Mouse (Mus musculus) limb, embryonic 13.5 days (tissue): ENCODE measurements around the gene 2310007B03Rik. TPM values are rescaled to one million over a fixed set of nuclear protein-coding genes. Genes with fewer than 3 reads are reported as not detected.

Source experiments
- ATAC-seq: fragments of 200-750 bp; cut with Nextera tagmentation; 2 replicates; pipeline ENCODE4 v1.8.0; 2017; ENCODE audit warnings: low read depth, moderate number of reproducible peaks, moderate TSS enrichment; ENCODE audit not compliant: low FRiP score
- H3K27ac ChIP-seq: fragments of 300-500 bp; sonication (generic); 2 replicates; pipeline ENCODE4 v1.5.1; 2015; ENCODE audit warnings: inconsistent platforms, mild to moderate bottlenecking, moderate library complexity
- H3K27me3 ChIP-seq: fragments of 300-500 bp; sonication (generic); 2 replicates; pipeline ENCODE4 v1.6.1; 2015; ENCODE audit warnings: mild to moderate bottlenecking, inconsistent platforms
- H3K36me3 ChIP-seq: fragments of 300-500 bp; sonication (generic); 2 replicates; pipeline ENCODE4 v1.6.1; 2015; ENCODE audit warnings: inconsistent platforms, mild to moderate bottlenecking, moderate library complexity
- H3K4me1 ChIP-seq: fragments of 300-500 bp; sonication (generic); 2 replicates; pipeline ENCODE4 v1.6.1; 2015; ENCODE audit warnings: inconsistent platforms
- H3K4me2 ChIP-seq: fragments of 300-500 bp; sonication (generic); replicated peaks from 2 replicates; pipeline ENCODE4 v1.6.1; 2015; ENCODE audit warnings: inconsistent platforms, mild to moderate bottlenecking, moderate library complexity
- H3K4me3 ChIP-seq: fragments of 300-500 bp; sonication (generic); 2 replicates; pipeline ENCODE4 v1.5.1; 2015; ENCODE audit warnings: moderate library complexity, mild to moderate bottlenecking, inconsistent platforms
- H3K9ac ChIP-seq: fragments of 300-500 bp; sonication (generic); 2 replicates; pipeline ENCODE4 v1.6.1; 2015; ENCODE audit warnings: mild to moderate bottlenecking, inconsistent platforms
- H3K9me3 ChIP-seq: fragments of 300-500 bp; sonication (generic); 2 replicates; pipeline ENCODE4 v1.6.1; 2016; ENCODE audit warnings: inconsistent platforms
- WGBS: fragments of 180-500 bp; shearing (Covaris S2); methylation state at CpG from one replicate; pipeline ENCODE4 v1.1.7; 2015; 5-methylcytosine and 5-hydroxymethylcytosine counted together
- polyA plus RNA-seq: library from polyadenylated mRNA; unstranded; fragments of >200 nt; fragmentation: Nextera tagmentation; extraction: Ambion mirVana; gene quantifications from 2 replicates; pipeline ENCODE4 v1.2.1, GENCODE M21; 2015

The 2310007B03Rik gene
- polyA plus RNA-seq, 1 experiment from 2014 or later = 0.94 TPM

DNA sequence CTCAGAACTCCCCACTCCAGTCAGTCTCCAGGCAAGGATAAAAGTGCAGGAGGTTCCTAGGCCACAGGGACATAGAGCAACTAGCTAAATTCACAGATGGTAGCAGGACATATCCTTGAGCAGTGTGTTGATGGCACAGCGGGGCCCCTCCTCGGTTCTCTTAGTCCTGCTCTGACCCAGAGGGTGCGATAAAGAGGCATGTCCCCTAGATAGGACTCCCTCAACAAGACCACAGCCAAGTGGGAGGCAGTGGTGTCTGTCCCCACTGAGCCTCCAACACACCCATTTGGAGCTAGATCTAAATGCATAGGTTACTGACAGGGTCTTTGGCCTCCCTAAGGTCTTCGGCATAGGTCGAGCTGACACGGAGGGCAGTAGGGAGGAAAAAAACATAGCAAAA, 15.1 kb upstream of the 2310007B03Rik start:
- Histone ChIP-seq H3K4me2 (peak overlapping the region; percentile 71), H3K9me3 (no peaks in the 10 kb centered on the region), H3K4me3 (peak overlapping the region; percentile 38), H3K4me1 (peaks cover 44% of the 10 kb centered on the region), H3K27ac (peak overlapping the region; percentile 94; the same call in 1 of the 2 replicates), H3K27me3 (peaks cover 3% of the 10 kb centered on the region; the same call in 1 of the 2 replicates), H3K9ac (peak overlapping the region; percentile 56; the same call in 1 of the 2 replicates), H3K36me3 (no peaks in the 10 kb centered on the region)
- 8% methylated on average over 6 of the region's 6 CpGs for WGBS
- no peak for ATAC-seq

DNA sequence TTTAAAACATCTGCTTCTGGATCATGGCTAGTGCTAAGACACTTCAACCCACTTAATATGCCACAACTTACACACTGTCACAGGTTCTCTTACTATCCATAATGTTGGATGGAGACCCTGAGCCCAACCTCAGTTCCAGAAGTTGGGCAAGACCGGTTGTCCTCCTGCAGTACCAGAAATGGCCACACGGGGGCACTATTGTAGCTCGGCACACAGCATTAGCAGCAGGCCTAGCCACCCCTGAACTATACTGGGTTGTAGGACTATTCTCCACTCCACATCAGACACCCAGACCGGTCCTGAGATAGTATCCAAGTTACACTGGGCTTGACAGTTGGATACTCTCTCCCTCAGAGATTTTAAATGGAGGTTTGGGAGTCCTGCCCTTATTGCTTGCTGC, 13.7 kb upstream of the 2310007B03Rik start:
- H3K4me1 ChIP-seq = peaks cover 44% of the 10 kb centered on the region
- no peaks in the 10 kb centered on the region for H3K36me3 ChIP-seq
- no peaks in the 10 kb centered on the region for H3K9me3 ChIP-seq
- no peak overlapping the region for H3K9ac ChIP-seq
- WGBS = 0% methylated on average over 4 of the region's 4 CpGs
- no peak overlapping the region for H3K4me3 ChIP-seq
- ATAC-seq = peak; percentile 49
- no peak overlapping the region for H3K4me2 ChIP-seq
- H3K27me3 ChIP-seq = peaks cover 3% of the 10 kb centered on the region; the same call in 1 of the 2 replicates
- no peak overlapping the region for H3K27ac ChIP-seq

DNA sequence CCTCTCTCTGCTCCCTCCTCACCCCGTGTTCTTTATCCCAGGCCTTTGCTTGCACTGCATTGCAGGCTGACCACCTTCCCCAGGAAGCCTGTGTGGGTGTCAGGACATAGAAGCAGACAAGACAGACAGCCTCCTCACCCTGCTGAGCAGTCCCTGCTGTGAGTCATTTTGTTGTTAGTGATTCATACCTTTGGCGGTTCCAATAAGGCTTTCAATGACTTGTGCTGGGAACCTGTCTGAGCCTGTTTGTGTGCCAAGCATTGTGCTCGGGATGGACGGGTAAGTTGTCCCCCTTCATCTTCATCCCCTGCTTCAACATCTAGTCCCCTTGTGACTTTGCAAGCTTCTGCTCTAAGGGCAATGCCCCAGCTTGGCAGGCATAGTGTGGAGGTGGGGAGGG, 12.9 kb upstream of the 2310007B03Rik start:
- Histone ChIP-seq H3K4me2 (no peak overlapping the region), H3K4me1 (peaks cover 42% of the 10 kb centered on the region), H3K9me3 (no peaks in the 10 kb centered on the region), H3K4me3 (no peak overlapping the region), H3K27ac (no peak overlapping the region), H3K27me3 (peaks cover 3% of the 10 kb centered on the region; the same call in 1 of the 2 replicates), H3K36me3 (no peaks in the 10 kb centered on the region), H3K9ac (no peak overlapping the region)
- 65% methylated on average over 4 of the region's 4 CpGs for WGBS
- ATAC-seq = no peak

- H3K4me2 ChIP-seq = no peak within 1 kb of the TSS
- H3K27me3 ChIP-seq = peaks cover 1% of the 10 kb centered on the region; the same call in 1 of the 2 replicates
- H3K4me3 ChIP-seq = no peak within 1 kb of the TSS
- no peak within 1 kb of the TSS for H3K27ac ChIP-seq
- 50% methylated on average over 10 of the region's 10 CpGs for WGBS
- no peak within 1 kb of the TSS for H3K9ac ChIP-seq
- no peaks in the 10 kb centered on the region for H3K4me1 ChIP-seq
- no peaks in the 10 kb centered on the region for H3K9me3 ChIP-seq
- ATAC-seq = no peak
- no peaks in the 10 kb centered on the region for H3K36me3 ChIP-seq
Observed at GRCm38 (mm10) chr1:93168295-93168775, 7.6 kb upstream of the 2310007B03Rik start, which contains the start of gene Crocc2. Gene Crocc2, plus strand, starts transcription at chr1:93168725.

DNA sequence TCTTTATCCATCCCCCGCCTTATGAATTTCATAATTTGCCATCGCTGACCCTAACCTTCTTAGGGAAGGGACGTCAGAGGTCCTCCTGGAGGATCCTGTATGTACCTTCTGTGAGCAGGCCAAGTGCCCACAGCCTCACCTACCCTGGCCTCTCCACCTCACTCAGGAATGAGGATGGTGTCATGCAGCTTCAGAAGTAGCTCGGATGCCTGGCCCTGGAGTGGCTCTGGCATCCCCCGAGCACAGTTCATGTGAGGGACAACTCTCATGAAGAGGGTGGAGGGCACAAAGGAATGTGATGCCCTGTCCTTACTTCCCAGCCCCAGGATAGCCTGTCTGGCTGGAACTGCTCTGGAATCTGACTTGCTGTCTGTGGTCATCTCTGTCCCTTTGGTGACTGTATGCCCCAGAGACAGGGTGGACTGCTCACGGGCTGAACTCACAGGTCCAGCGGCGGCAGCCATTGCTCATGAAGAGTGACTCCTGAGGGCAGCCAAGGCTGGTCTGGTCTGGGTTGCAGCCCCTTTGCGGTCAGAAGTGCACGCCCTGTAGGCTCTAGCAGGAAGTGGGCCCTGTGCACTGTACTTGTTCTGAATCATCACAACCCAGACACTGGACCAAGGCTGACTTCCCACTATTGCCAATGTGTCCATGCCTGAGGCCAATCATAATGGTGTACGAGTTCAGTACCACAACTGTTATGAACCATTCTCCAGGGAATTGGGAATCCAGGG, 5.8 kb upstream of the 2310007B03Rik start:
- Histone ChIP-seq H3K9me3 (no peaks in the 10 kb centered on the region), H3K9ac (no peak overlapping the region), H3K4me1 (no peaks in the 10 kb centered on the region), H3K4me3 (no peak overlapping the region), H3K27ac (no peak overlapping the region), H3K4me2 (no peak overlapping the region), H3K27me3 (no peaks in the 10 kb centered on the region), H3K36me3 (no peaks in the 10 kb centered on the region)
- ATAC-seq = no peak
- WGBS = 84% methylated on average over 11 of the region's 11 CpGs

DNA sequence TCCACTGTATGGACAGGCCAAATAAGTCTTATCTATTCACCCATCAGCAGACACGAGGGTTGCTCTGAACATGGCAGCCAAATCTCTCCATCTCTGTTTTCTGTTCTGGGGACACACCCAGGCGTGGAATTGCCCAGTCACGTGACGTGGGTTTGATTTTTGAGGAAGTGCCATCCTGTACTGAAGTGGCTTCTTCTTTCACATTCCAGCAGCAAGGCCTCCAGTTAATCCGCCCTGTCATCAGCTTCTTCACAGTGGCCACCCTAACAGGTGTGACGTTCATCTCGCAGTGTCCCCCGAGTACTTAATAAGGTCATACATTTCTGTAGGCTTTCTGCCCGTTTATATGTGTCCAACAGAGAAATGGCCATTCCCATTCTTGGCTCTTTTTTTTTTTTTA, 4.7 kb upstream of the 2310007B03Rik start:
- Histone ChIP-seq H3K4me2 (no peak overlapping the region), H3K4me3 (no peak overlapping the region), H3K4me1 (0 out of 2 replicates have a peak, but pooled peaks cover 4% of the 10 kb centered on the region), H3K36me3 (no peaks in the 10 kb centered on the region), H3K9me3 (no peaks in the 10 kb centered on the region), H3K27ac (no peak overlapping the region), H3K27me3 (no peaks in the 10 kb centered on the region), H3K9ac (no peak overlapping the region)
- 80% methylated on average over 9 of the region's 9 CpGs for WGBS
- ATAC-seq = no peak

DNA sequence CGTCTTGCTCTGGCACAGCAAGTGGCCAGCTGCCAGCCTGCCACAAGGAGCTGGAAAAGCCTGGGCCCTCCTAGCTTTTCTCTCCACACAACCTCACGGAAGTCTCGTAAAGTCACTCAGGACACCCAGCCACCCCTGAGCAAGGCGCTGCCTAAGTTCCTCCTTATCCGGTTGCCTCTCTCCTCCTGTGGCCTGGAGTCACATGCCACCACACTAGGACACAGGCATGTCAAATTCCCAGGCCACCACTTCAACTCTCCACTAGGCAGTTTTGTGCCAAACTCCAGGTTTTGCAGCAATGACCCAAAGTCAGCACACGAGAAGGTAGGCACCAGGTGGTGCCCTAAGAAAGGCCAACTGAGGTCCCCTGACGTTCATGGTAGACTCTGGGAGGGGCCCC, 1.8 kb upstream of the 2310007B03Rik start:
- Histone ChIP-seq H3K27me3 (no peaks in the 10 kb centered on the region), H3K27ac (no peak overlapping the region), H3K9me3 (no peaks in the 10 kb centered on the region), H3K4me2 (no peak overlapping the region), H3K9ac (no peak overlapping the region), H3K36me3 (no peaks in the 10 kb centered on the region), H3K4me1 (peaks cover 10% of the 10 kb centered on the region; the same call in 1 of the 2 replicates), H3K4me3 (no peak overlapping the region)
- WGBS = 74% methylated on average over 7 of the region's 7 CpGs
- no peak for ATAC-seq

DNA sequence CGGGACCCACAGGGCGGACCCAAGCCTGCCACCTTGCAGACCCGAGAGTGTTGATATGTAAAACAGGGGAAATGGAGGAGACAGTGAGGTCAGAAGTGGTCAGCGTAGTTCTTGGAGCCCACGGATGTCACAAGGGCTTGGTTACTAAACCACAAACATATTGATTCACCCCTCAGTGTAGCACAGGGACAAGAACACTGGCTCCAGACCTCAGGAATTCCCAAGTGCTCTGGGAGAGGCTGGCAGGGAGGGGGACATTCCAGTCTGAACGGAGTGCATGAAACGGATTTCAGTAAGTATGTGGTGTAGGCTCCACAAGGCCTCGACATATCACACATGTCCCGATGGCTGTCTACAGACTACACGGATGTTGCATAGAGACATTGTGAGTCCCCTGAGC, 1.2 kb upstream of the 2310007B03Rik start:
- H3K9ac ChIP-seq = no peak overlapping the region
- 75% methylated on average over 10 of the region's 10 CpGs for WGBS
- H3K4me2 ChIP-seq = no peak overlapping the region
- H3K27ac ChIP-seq = no peak overlapping the region
- no peaks in the 10 kb centered on the region for H3K27me3 ChIP-seq
- H3K36me3 ChIP-seq = no peaks in the 10 kb centered on the region
- no peak for ATAC-seq
- H3K4me3 ChIP-seq = no peak overlapping the region
- peaks cover 10% of the 10 kb centered on the region; the same call in 1 of the 2 replicates for H3K4me1 ChIP-seq
- no peaks in the 10 kb centered on the region for H3K9me3 ChIP-seq

GRCm38 (mm10) chr1:93161350-93161749, 602 bp upstream of the 2310007B03Rik start:
- Histone ChIP-seq H3K4me3 (no peak overlapping the region), H3K9ac (no peak overlapping the region), H3K4me1 (peaks cover 10% of the 10 kb centered on the region; the same call in 1 of the 2 replicates), H3K36me3 (no peaks in the 10 kb centered on the region), H3K9me3 (no peaks in the 10 kb centered on the region), H3K4me2 (no peak overlapping the region), H3K27me3 (no peaks in the 10 kb centered on the region), H3K27ac (no peak overlapping the region)
- ATAC-seq = no peak
- 73% methylated on average over 8 of the region's 8 CpGs for WGBS

- ATAC-seq = no peak
- WGBS = 82% methylated on average over 21 of the region's 21 CpGs
Observed at GRCm38 (mm10) chr1:93159566-93160500, 915 bp downstream of the 2310007B03Rik start.

DNA sequence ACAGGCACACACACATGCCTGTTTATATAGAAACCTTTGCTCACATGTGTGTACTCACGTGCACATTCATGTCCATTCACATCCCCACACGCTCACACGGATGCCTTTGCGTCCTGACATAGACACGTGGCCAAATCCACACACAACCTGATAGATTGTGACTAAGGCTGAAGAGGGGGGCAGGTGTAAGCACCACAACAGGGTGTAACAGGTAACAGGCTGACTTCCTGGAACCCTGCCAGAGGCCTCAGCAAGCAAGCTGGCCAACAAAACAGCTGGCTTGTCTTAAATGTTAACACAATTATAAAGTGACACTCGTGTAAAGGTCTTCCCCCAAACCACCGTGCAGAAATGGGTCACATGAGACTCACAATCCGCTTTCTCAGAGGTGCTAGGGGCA, 1.8 kb downstream of the 2310007B03Rik start:
- Histone ChIP-seq H3K9me3 (no peaks in the 10 kb centered on the region), H3K27me3 (no peaks in the 10 kb centered on the region), H3K4me3 (no peak overlapping the region), H3K4me2 (no peak overlapping the region), H3K4me1 (peaks cover 10% of the 10 kb centered on the region; the same call in 1 of the 2 replicates), H3K27ac (no peak overlapping the region), H3K9ac (no peak overlapping the region), H3K36me3 (no peaks in the 10 kb centered on the region)
- 62% methylated on average over 8 of the region's 8 CpGs for whole genome bisulfite sequencing
- ATAC-seq = no peak

More at GRCm38 (mm10) chr1:93159566-93160500, 915 bp downstream of the 2310007B03Rik start:
- peaks cover 10% of the 10 kb centered on the region; the same call in 1 of the 2 replicates for H3K4me1 ChIP-seq
- no peaks in the 10 kb centered on the region for H3K36me3 ChIP-seq
- H3K27ac ChIP-seq = no peak overlapping the region
- no peak overlapping the region for H3K9ac ChIP-seq
- no peaks in the 10 kb centered on the region for H3K9me3 ChIP-seq
- H3K4me2 ChIP-seq = no peak overlapping the region
- H3K27me3 ChIP-seq = no peaks in the 10 kb centered on the region
- no peak overlapping the region for H3K4me3 ChIP-seq

DNA sequence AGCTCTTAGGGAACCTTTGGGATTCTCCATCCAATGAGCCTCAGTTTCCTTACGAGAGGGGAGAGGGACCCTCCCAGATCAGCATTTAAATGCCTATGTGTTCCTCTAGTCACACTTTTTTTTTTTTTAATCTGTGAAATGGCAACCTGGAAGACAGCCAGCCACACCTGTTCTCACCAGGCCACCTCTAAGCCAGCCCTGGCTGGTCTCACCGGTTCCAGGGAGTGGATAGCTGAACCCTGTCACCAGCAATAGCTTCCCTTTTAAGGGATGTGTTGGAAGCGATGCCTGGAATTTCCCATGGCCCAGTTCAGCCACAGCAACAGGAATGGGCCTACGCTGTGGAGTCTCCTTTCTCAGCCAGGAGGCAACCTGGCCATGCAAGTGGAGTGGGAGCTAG, 3.2 kb downstream of the 2310007B03Rik start:
- Histone ChIP-seq H3K4me3 (no peak overlapping the region), H3K4me2 (no peak overlapping the region), H3K27me3 (no peaks in the 10 kb centered on the region), H3K36me3 (no peaks in the 10 kb centered on the region), H3K9ac (no peak overlapping the region), H3K4me1 (peaks cover 10% of the 10 kb centered on the region; the same call in 1 of the 2 replicates), H3K27ac (no peak overlapping the region), H3K9me3 (no peaks in the 10 kb centered on the region)
- 70% methylated on average over 4 of the region's 4 CpGs for WGBS
- ATAC-seq = no peak
